Mouse (Mus musculus) heart, embryonic 10.5 days (tissue): ENCODE measurements around the gene Plxnc1. TPM values are rescaled to one million over a fixed set of nuclear protein-coding genes. Genes with fewer than 3 reads are reported as not detected.

Experiments
- DNase-seq: peaks from one replicate; pipeline ENCODE4 v3.0.0-alpha.2; 2017; ENCODE audit warnings: low spot score
- H3K27ac ChIP-seq: fragments of 300-500 bp; sonication (generic); 2 replicates; pipeline ENCODE4 v1.5.1; 2016; ENCODE audit warnings: mild to moderate bottlenecking
- H3K27me3 ChIP-seq: fragments of 300-500 bp; sonication (generic); 2 replicates; pipeline ENCODE4 v1.6.1; 2016; ENCODE audit warnings: mild to moderate bottlenecking; ENCODE audit not compliant: poor library complexity, insufficient read depth, severe bottlenecking
- H3K36me3 ChIP-seq: fragments of 300-500 bp; sonication (generic); 2 replicates; pipeline ENCODE4 v1.6.1; 2016; ENCODE audit warnings: mild to moderate bottlenecking, moderate library complexity
- H3K4me1 ChIP-seq: fragments of 300-500 bp; sonication (generic); 2 replicates; pipeline ENCODE4 v1.6.1; 2016; ENCODE audit warnings: mild to moderate bottlenecking
- H3K4me3 ChIP-seq: fragments of 300-500 bp; sonication (generic); 2 replicates; pipeline ENCODE4 v1.5.1; 2016; ENCODE audit warnings: mild to moderate bottlenecking, moderate library complexity
- H3K9me3 ChIP-seq: fragments of 300-500 bp; sonication (generic); 2 replicates; pipeline ENCODE4 v1.6.1; 2016; ENCODE audit warnings: mild to moderate bottlenecking, moderate library complexity
- WGBS: fragments of 180-500 bp; shearing (Covaris S2); methylation state at CpG from one replicate; pipeline ENCODE4 v1.1.7; 2016; 5-methylcytosine and 5-hydroxymethylcytosine counted together
- polyA plus RNA-seq: library from polyadenylated mRNA; unstranded; fragments of >200 nt; fragmentation: Nextera tagmentation; extraction: Ambion mirVana; gene quantifications from 2 replicates; pipeline ENCODE4 v1.2.1, GENCODE M21; 2016

Plxnc1 gene
- polyA plus RNA-seq, 1 experiment from 2014 or later, result 2.2 TPM

- H3K27ac ChIP-seq, result no peak overlapping the region
- DNase-seq, result no peak
- H3K4me3 ChIP-seq, result no peak overlapping the region
- no peaks in the 10 kb centered on the region for H3K9me3 ChIP-seq
- H3K27me3 ChIP-seq, result 0 out of 2 replicates have a peak, but pooled peaks cover 3% of the 10 kb centered on the region
- 70% methylated on average over 3 of the region's 3 CpGs for WGBS
- H3K36me3 ChIP-seq, result no peaks in the 10 kb centered on the region
- H3K4me1 ChIP-seq, result no peaks in the 10 kb centered on the region
These were observed 27.1 kb upstream of the Plxnc1 start for GRCm38 (mm10) chr10:94971625-94972161.

GRCm38 (mm10) chr10:94970221-94970620 lies 25.6 kb upstream of the Plxnc1 start:
- no peak overlapping the region for H3K27ac ChIP-seq
- H3K4me3 ChIP-seq, result no peak overlapping the region
- H3K4me1 ChIP-seq, result no peaks in the 10 kb centered on the region
- H3K36me3 ChIP-seq, result no peaks in the 10 kb centered on the region
- 74% methylated on average over 6 of the region's 6 CpGs for WGBS
- H3K27me3 ChIP-seq, result no peaks in the 10 kb centered on the region
- H3K9me3 ChIP-seq, result no peaks in the 10 kb centered on the region
- no peak for DNase-seq

GRCm38 (mm10) chr10:94967468-94967867 lies 22.8 kb upstream of the Plxnc1 start:
- Histone ChIP-seq H3K36me3 (no peaks in the 10 kb centered on the region), H3K4me3 (no peak overlapping the region), H3K9me3 (no peaks in the 10 kb centered on the region), H3K27ac (no peak overlapping the region), H3K4me1 (no peaks in the 10 kb centered on the region), H3K27me3 (no peaks in the 10 kb centered on the region)
- 82% methylated on average over 7 of the region's 7 CpGs for WGBS
- DNase-seq, result no peak

- Histone ChIP-seq H3K9me3 (no peaks in the 10 kb centered on the region), H3K27me3 (no peaks in the 10 kb centered on the region), H3K4me1 (no peaks in the 10 kb centered on the region), H3K27ac (no peak overlapping the region), H3K36me3 (no peaks in the 10 kb centered on the region), H3K4me3 (no peak overlapping the region)
- no peak for DNase-seq
- 88% methylated on average over 7 of the region's 7 CpGs for WGBS
These were observed 22.2 kb upstream of the Plxnc1 start for GRCm38 (mm10) chr10:94966789-94967188.

- Histone ChIP-seq H3K27ac (no peak overlapping the region), H3K9me3 (no peaks in the 10 kb centered on the region), H3K4me3 (no peak overlapping the region), H3K36me3 (no peaks in the 10 kb centered on the region), H3K27me3 (no peaks in the 10 kb centered on the region), H3K4me1 (no peaks in the 10 kb centered on the region)
- no peak for DNase-seq
- WGBS, result 84% methylated on average over 3 of the region's 3 CpGs
These were observed 20.5 kb upstream of the Plxnc1 start for GRCm38 (mm10) chr10:94965093-94965492.

- no peak overlapping the region for H3K27ac ChIP-seq
- 76% methylated on average over 10 of the region's 10 CpGs for whole genome bisulfite sequencing
- no peaks in the 10 kb centered on the region for H3K4me1 ChIP-seq
- H3K4me3 ChIP-seq, result no peak overlapping the region
- H3K36me3 ChIP-seq, result no peaks in the 10 kb centered on the region
- no peaks in the 10 kb centered on the region for H3K9me3 ChIP-seq
- no peak for DNase-seq
- no peaks in the 10 kb centered on the region; the same call in 1 of the 2 replicates for H3K27me3 ChIP-seq
These were observed 17.4 kb upstream of the Plxnc1 start for GRCm38 (mm10) chr10:94962005-94962404.

- no peak for DNase-seq
- no peaks in the 10 kb centered on the region; the same call in 1 of the 2 replicates for H3K27me3 ChIP-seq
- no peak overlapping the region for H3K27ac ChIP-seq
- H3K4me3 ChIP-seq, result no peak overlapping the region
- 81% methylated on average over 11 of the region's 11 CpGs for WGBS
- H3K36me3 ChIP-seq, result no peaks in the 10 kb centered on the region
- no peaks in the 10 kb centered on the region for H3K9me3 ChIP-seq
- H3K4me1 ChIP-seq, result no peaks in the 10 kb centered on the region
These were observed 16.6 kb upstream of the Plxnc1 start for GRCm38 (mm10) chr10:94961283-94961682.

- H3K27me3 ChIP-seq, result no peaks in the 10 kb centered on the region; the same call in 1 of the 2 replicates
- H3K4me3 ChIP-seq, result no peak overlapping the region
- H3K9me3 ChIP-seq, result no peaks in the 10 kb centered on the region
- 9% methylated on average over 7 of the region's 7 CpGs for WGBS
- H3K4me1 ChIP-seq, result no peaks in the 10 kb centered on the region
- DNase-seq, result peak; percentile 78
- no peaks in the 10 kb centered on the region for H3K36me3 ChIP-seq
- H3K27ac ChIP-seq, result no peak overlapping the region
These were observed 13.7 kb upstream of the Plxnc1 start for GRCm38 (mm10) chr10:94958311-94958710.

GRCm38 (mm10) chr10:94957705-94958104 lies 13.1 kb upstream of the Plxnc1 start:
- H3K27ac ChIP-seq, result no peak overlapping the region
- no peaks in the 10 kb centered on the region; the same call in 1 of the 2 replicates for H3K27me3 ChIP-seq
- no peak overlapping the region for H3K4me3 ChIP-seq
- H3K4me1 ChIP-seq, result no peaks in the 10 kb centered on the region
- no peaks in the 10 kb centered on the region for H3K36me3 ChIP-seq
- no peaks in the 10 kb centered on the region for H3K9me3 ChIP-seq
- WGBS, result 85% methylated on average over 7 of the region's 7 CpGs
- DNase-seq, result no peak

- Histone ChIP-seq H3K36me3 (no peaks in the 10 kb centered on the region), H3K27me3 (peaks cover 47% of the 10 kb centered on the region), H3K4me1 (peaks cover 30% of the 10 kb centered on the region), H3K9me3 (no peaks in the 10 kb centered on the region), H3K4me3 (no peak overlapping the region), H3K27ac (no peak overlapping the region)
- no peak for DNase-seq
- 74% methylated on average over 10 of the region's 10 CpGs for WGBS
These were observed 3.5 kb upstream of the Plxnc1 start for GRCm38 (mm10) chr10:94947915-94948675.

GRCm38 (mm10) chr10:94947386-94947785 lies 2.8 kb upstream of the Plxnc1 start:
- 65% methylated on average over 7 of the region's 7 CpGs for WGBS
- DNase-seq, result no peak
- Histone ChIP-seq H3K27ac (no peak overlapping the region), H3K9me3 (no peaks in the 10 kb centered on the region), H3K4me3 (no peak overlapping the region), H3K27me3 (peaks cover 47% of the 10 kb centered on the region), H3K36me3 (no peaks in the 10 kb centered on the region), H3K4me1 (peaks cover 36% of the 10 kb centered on the region)

- peak overlapping the region; percentile 90 for H3K27ac ChIP-seq
- WGBS, result under 1% methylated on average over 36 of the region's 36 CpGs
- no peak for DNase-seq
These were observed 624 bp upstream of the Plxnc1 start for GRCm38 (mm10) chr10:94945206-94945711.

GRCm38 (mm10) chr10:94943846-94944690 lies 567 bp downstream of the Plxnc1 start:
- DNase-seq, result peak; percentile 81
- WGBS, result under 1% methylated on average over 94 of the region's 110 CpGs
- peaks cover 72% of the 10 kb centered on the region for H3K27me3 ChIP-seq

More at GRCm38 (mm10) chr10:94945206-94945711, 624 bp upstream of the Plxnc1 start:
- Histone ChIP-seq H3K4me1 (peaks cover 44% of the 10 kb centered on the region), H3K27me3 (peaks cover 68% of the 10 kb centered on the region), H3K36me3 (no peaks in the 10 kb centered on the region), H3K9me3 (no peaks in the 10 kb centered on the region), H3K4me3 (peak overlapping the region; percentile 86)

More at GRCm38 (mm10) chr10:94943846-94944690, 567 bp downstream of the Plxnc1 start:
- no peaks in the 10 kb centered on the region for H3K9me3 ChIP-seq
- H3K4me1 ChIP-seq, result peaks cover 48% of the 10 kb centered on the region
- H3K27ac ChIP-seq, result peak overlapping the region; percentile 90
- peak overlapping the region; percentile 86 for H3K4me3 ChIP-seq
- H3K36me3 ChIP-seq, result no peaks in the 10 kb centered on the region
